In genomic region chr9:62987824-62988223, GRCm38 (mm10) we compare ENCODE assay signal across 8 mouse cellular contexts. TPM values are rescaled to one million over a fixed set of nuclear protein-coding genes. Genes with fewer than 3 reads are reported as not detected.
DNase-seq lines count a peak whose midpoint lies in the region; ATAC-seq and TF ChIP-seq lines count a peak whose summit lies in the region.

TSS of gene Pias1 (minus strand) at chr9:62987924.

- H3K4me1 ChIP-seq in lung, postnatal 0 days (ENCODE audit: insufficient read depth, low read depth, low read length) = no peaks in the 10 kb centered on the region
- H3K4me1 ChIP-seq in heart, postnatal 0 days (ENCODE audit: control insufficient read depth, insufficient read depth) = no peaks in the 10 kb centered on the region
- no peaks in the 10 kb centered on the region for H3K4me1 ChIP-seq in limb, embryonic 10.5 days
- no peaks in the 10 kb centered on the region for H3K4me1 ChIP-seq in stomach, embryonic 14.5 days (ENCODE audit: control insufficient read depth, insufficient read depth, low read length)

- H3K27me3 ChIP-seq in lung, postnatal 0 days (replicated peaks; ENCODE audit: insufficient read depth, low read length) = no peaks in the 10 kb centered on the region
- H3K27me3 ChIP-seq in heart, postnatal 0 days (ENCODE audit: control insufficient read depth, insufficient read depth, low read length) = no peaks in the 10 kb centered on the region
- H3K27me3 ChIP-seq in limb, embryonic 10.5 days (ENCODE audit: low read depth, poor library complexity, severe bottlenecking) = no peaks in the 10 kb centered on the region
- no peaks in the 10 kb centered on the region for H3K27me3 ChIP-seq in stomach, embryonic 14.5 days (ENCODE audit: control insufficient read depth, insufficient read depth, low read length)

- no peaks in the 10 kb centered on the region for H3K9me3 ChIP-seq in lung, postnatal 0 days (ENCODE audit: low read length)
- no peaks in the 10 kb centered on the region for H3K9me3 ChIP-seq in heart, postnatal 0 days (replicated peaks; ENCODE audit: control insufficient read depth, low read length)
- H3K9me3 ChIP-seq in limb, embryonic 10.5 days (replicated peaks) = no peaks in the 10 kb centered on the region
- no peaks in the 10 kb centered on the region for H3K9me3 ChIP-seq in stomach, embryonic 14.5 days (ENCODE audit: control insufficient read depth, low read depth, low read length)

- H3K27ac ChIP-seq in lung, postnatal 0 days (ENCODE audit: low read length) = no peak within 1 kb of the TSS
- no peak within 1 kb of the TSS for H3K27ac ChIP-seq in heart, postnatal 0 days (ENCODE audit: low read depth)
- no peak within 1 kb of the TSS for H3K27ac ChIP-seq in limb, embryonic 10.5 days
- H3K27ac ChIP-seq in stomach, embryonic 14.5 days (ENCODE audit: low read length) = no peak within 1 kb of the TSS

- no peak for ATAC-seq in lung, postnatal 0 days
- no peak for ATAC-seq in erythroblast, adult 5-6 weeks (replicated peaks; ENCODE audit: low FRiP score, poor library complexity, severe bottlenecking)
- no peak for ATAC-seq in heart, postnatal 0 days (ENCODE audit: insufficient read depth, low read depth)
- no peak for ATAC-seq in stomach, embryonic 14.5 days (ENCODE audit: insufficient number of reproducible peaks, insufficient read depth, low FRiP score, low read depth)

- H3K4me2 ChIP-seq in lung, postnatal 0 days (replicated peaks; ENCODE audit: low read depth, low read length) = no peak within 1 kb of the TSS
- H3K4me2 ChIP-seq in heart, postnatal 0 days (ENCODE audit: low read depth, low read length) = no peak within 1 kb of the TSS
- H3K4me2 ChIP-seq in stomach, embryonic 14.5 days (replicated peaks; ENCODE audit: low read depth, low read length) = no peak within 1 kb of the TSS

- WGBS in lung, postnatal 0 days = 78% methylated on average over 5 of the region's 5 CpGs
- 75% methylated on average over 5 of the region's 5 CpGs for WGBS in heart, postnatal 0 days
- WGBS in limb, embryonic 10.5 days = 87% methylated on average over 5 of the region's 5 CpGs
- 76% methylated on average over 5 of the region's 5 CpGs for WGBS in stomach, embryonic 14.5 days

- no peak within 1 kb of the TSS for H3K4me3 ChIP-seq in lung, postnatal 0 days (ENCODE audit: low read depth, low read length)
- no peak within 1 kb of the TSS for H3K4me3 ChIP-seq in heart, postnatal 0 days (ENCODE audit: low read depth, low read length)
- H3K4me3 ChIP-seq in limb, embryonic 10.5 days = no peak within 1 kb of the TSS
- H3K4me3 ChIP-seq in stomach, embryonic 14.5 days (ENCODE audit: low read depth, low read length) = no peak within 1 kb of the TSS

- DNase-seq in lung, postnatal 0 days (ENCODE audit: low spot score) = no peak
- no peak for DNase-seq in lung, postnatal 10 days
- DNase-seq in heart, postnatal 0 days (ENCODE audit: low spot score) = no peak
- DNase-seq in limb, embryonic 10.5 days (ENCODE audit: low spot score) = no peak
- DNase-seq in kidney, postnatal 25 days = no peak
- no peak for DNase-seq in Muller cell, postnatal 12 days (ENCODE audit: inconsistent ontology term)

- H3K36me3 ChIP-seq in lung, postnatal 0 days (ENCODE audit: insufficient read depth, low read length) = no peaks in the 10 kb centered on the region
- no peaks in the 10 kb centered on the region for H3K36me3 ChIP-seq in heart, postnatal 0 days (replicated peaks; ENCODE audit: control insufficient read depth, insufficient read depth, low read length)
- no peaks in the 10 kb centered on the region for H3K36me3 ChIP-seq in limb, embryonic 10.5 days
- H3K36me3 ChIP-seq in stomach, embryonic 14.5 days (ENCODE audit: control insufficient read depth, insufficient read depth, low read length) = no peaks in the 10 kb centered on the region

- no peak for TF ChIP-seq CTCF in lung, postnatal 0 days (IDR thresholded peaks at IDR 0.05)
- TF ChIP-seq CTCF in heart, postnatal 0 days (IDR thresholded peaks at IDR 0.05; ENCODE audit: low read depth) = no peak

- H3K9ac ChIP-seq in lung, postnatal 0 days (replicated peaks; ENCODE audit: low read depth) = no peak within 1 kb of the TSS
- H3K9ac ChIP-seq in heart, postnatal 0 days (replicated peaks; ENCODE audit: low read depth, low read length) = no peak within 1 kb of the TSS
- H3K9ac ChIP-seq in stomach, embryonic 14.5 days (replicated peaks; ENCODE audit: low read depth, low read length) = no peak within 1 kb of the TSS

- TF ChIP-seq EP300 in lung, postnatal 0 days (IDR thresholded peaks at IDR 0.05) = no peak
- no peak for TF ChIP-seq EP300 in heart, postnatal 0 days (IDR thresholded peaks at IDR 0.05; ENCODE audit: low read depth)

RNA-seq across cellular contexts. Expression of gene Pias1, which starts in this region (rescaled TPM):
- polyA plus RNA-seq in lung, postnatal 0 days (2015; fragmentation: Nextera tagmentation; extraction: Ambion mirVana) = 58.1 and 59.6 TPM in 2 replicates
- 29.0 and 45.0 TPM in 2 replicates for total RNA-seq in erythroblast, adult 5-6 weeks (2015; ENCODE audit: low replicate concordance)
- total RNA-seq in erythroblast, adult 5-6 weeks (2017; ENCODE audit: low replicate concordance) = 20.1 and 26.5 TPM in 2 replicates
- total RNA-seq in heart, postnatal 0 days (2014; rRNA removed; ENCODE audit: low replicate concordance) = 13.2 and 20.5 TPM in 2 replicates
- 25.1 and 26.5 TPM in 2 replicates for polyA plus RNA-seq in heart, postnatal 0 days (2015; fragmentation: Nextera tagmentation; extraction: Ambion mirVana)
- polyA plus RNA-seq in limb, embryonic 10.5 days (2016; fragmentation: Nextera tagmentation; extraction: Ambion mirVana) = 47.4 and 53.9 TPM in 2 replicates
- polyA plus RNA-seq in stomach, embryonic 14.5 days (2014; fragmentation: Nextera tagmentation; extraction: Ambion mirVana) = 67.9 and 75.2 TPM in 2 replicates
